Mouse (Mus musculus) liver, embryonic 12.5 days (tissue): Measurements from ENCODE around the gene Mcpt1. TPM values are rescaled to one million over a fixed set of nuclear protein-coding genes. Genes with fewer than 3 reads are reported as not detected.
"Not testable (repeated sequence)": the region's sequence is repeated elsewhere in the genome, so short reads cannot be mapped to it uniquely, and the experiment has no call there.

Experiments
- ATAC-seq: fragments of 200-750 bp; cut with Nextera tagmentation; 2 replicates; pipeline ENCODE4 v1.8.0; 2017; ENCODE audit warnings: moderate number of reproducible peaks, mild to moderate bottlenecking, moderate library complexity
- H3K27ac ChIP-seq: fragments of 300-500 bp; sonication (generic); 2 replicates; pipeline ENCODE4 v1.5.1; 2016; ENCODE audit warnings: mild to moderate bottlenecking
- H3K27me3 ChIP-seq: fragments of 300-500 bp; sonication (generic); replicated peaks from 2 replicates; pipeline ENCODE4 v1.6.1; 2016; ENCODE audit warnings: mild to moderate bottlenecking, moderate library complexity
- H3K36me3 ChIP-seq: fragments of 300-500 bp; sonication (generic); 2 replicates; pipeline ENCODE4 v1.6.1; 2016; ENCODE audit warnings: mild to moderate bottlenecking, moderate library complexity
- H3K4me1 ChIP-seq: fragments of 300-500 bp; sonication (generic); 2 replicates; pipeline ENCODE4 v1.6.1; 2016
- H3K4me2 ChIP-seq: fragments of 300-500 bp; sonication (generic); 2 replicates; pipeline ENCODE4 v1.6.1; 2016; ENCODE audit warnings: mild to moderate bottlenecking, moderate library complexity
- H3K4me3 ChIP-seq: fragments of 300-500 bp; sonication (generic); 2 replicates; pipeline ENCODE4 v1.5.1; 2016; ENCODE audit warnings: mild to moderate bottlenecking, moderate library complexity
- H3K9ac ChIP-seq: fragments of 300-500 bp; sonication (generic); 2 replicates; pipeline ENCODE4 v1.6.1; 2016; ENCODE audit warnings: mild to moderate bottlenecking, moderate library complexity
- H3K9me3 ChIP-seq: fragments of 300-500 bp; sonication (generic); replicated peaks from 2 replicates; pipeline ENCODE4 v1.6.1; 2016; ENCODE audit warnings: mild to moderate bottlenecking, moderate library complexity
- WGBS: fragments of 180-500 bp; shearing (Covaris S2); methylation state at CpG from one replicate; pipeline ENCODE4 v1.1.7; 2016; ENCODE audit not compliant: insufficient replicate concordance; 5-methylcytosine and 5-hydroxymethylcytosine counted together
- polyA plus RNA-seq: library from polyadenylated mRNA; unstranded; fragments of >200 nt; fragmentation: Nextera tagmentation; extraction: Ambion mirVana; gene quantifications from 2 replicates; pipeline ENCODE4 v1.2.1, GENCODE M21; 2016

The Mcpt1 gene
- not detected in 2 replicates for polyA plus RNA-seq

- H3K9ac ChIP-seq, H3K4me2 ChIP-seq, H3K4me3 ChIP-seq, H3K36me3 ChIP-seq, H3K27ac ChIP-seq, H3K27me3 ChIP-seq, ATAC-seq, H3K9me3 ChIP-seq: not testable (repeated sequence)
- peaks cover 22% of the 10 kb centered on the region for H3K4me1 ChIP-seq
- WGBS, result 38% methylated on average over 3 of the region's 3 CpGs
Measured at GRCm38 (mm10) chr14:56017671-56018070, at the start of gene Mcpt1. Gene Mcpt1, plus strand, starts transcription at chr14:56017971.

GRCm38 (mm10) chr14:55987464-55987863 lies 30.3 kb upstream of the Mcpt1 start:
- H3K9me3 ChIP-seq, H3K4me3 ChIP-seq, H3K27me3 ChIP-seq, H3K9ac ChIP-seq, H3K4me2 ChIP-seq, H3K4me1 ChIP-seq, H3K27ac ChIP-seq, H3K36me3 ChIP-seq: not testable (repeated sequence)
- ATAC-seq, result peak; percentile 80
- 33% methylated on average over 2 of the region's 3 CpGs for WGBS

GRCm38 (mm10) chr14:56013147-56013546 lies 4.6 kb upstream of the Mcpt1 start:
- no peaks in the 10 kb centered on the region for H3K9me3 ChIP-seq
- no peaks in the 10 kb centered on the region for H3K36me3 ChIP-seq
- H3K27me3 ChIP-seq, result 0 out of 2 replicates have a peak, but pooled peaks cover 5% of the 10 kb centered on the region
- no peak overlapping the region for H3K27ac ChIP-seq
- no peaks in the 10 kb centered on the region for H3K4me1 ChIP-seq
- no peak for ATAC-seq
- H3K4me3 ChIP-seq, result no peak overlapping the region
- no peak overlapping the region for H3K9ac ChIP-seq
- WGBS, result 59% methylated on average over 3 of the region's 3 CpGs
- no peak overlapping the region for H3K4me2 ChIP-seq

GRCm38 (mm10) chr14:56013924-56014323 lies 3.8 kb upstream of the Mcpt1 start:
- Histone ChIP-seq H3K4me2 (no peak overlapping the region), H3K9me3 (no peaks in the 10 kb centered on the region), H3K36me3 (no peaks in the 10 kb centered on the region), H3K27ac (no peak overlapping the region), H3K4me3 (no peak overlapping the region), H3K9ac (no peak overlapping the region), H3K27me3 (0 out of 2 replicates have a peak, but pooled peaks cover 5% of the 10 kb centered on the region), H3K4me1 (no peaks in the 10 kb centered on the region)
- ATAC-seq, result no peak
- 65% methylated on average over 2 of the region's 2 CpGs for WGBS

GRCm38 (mm10) chr14:56019446-56019845 lies 1.7 kb downstream of the Mcpt1 start:
- Histone ChIP-seq H3K4me3 (no peak overlapping the region), H3K27ac (no peak overlapping the region), H3K27me3 (peaks cover 5% of the 10 kb centered on the region; the same call in 1 of the 2 replicates), H3K4me1 (peaks cover 22% of the 10 kb centered on the region), H3K9ac (no peak overlapping the region), H3K9me3 (no peaks in the 10 kb centered on the region), H3K36me3 (no peaks in the 10 kb centered on the region), H3K4me2 (no peak overlapping the region)
- no peak for ATAC-seq
- 46% methylated on average over 1 of the region's 1 CpGs for WGBS

GRCm38 (mm10) chr14:56021305-56021704 lies 3.5 kb downstream of the Mcpt1 start:
- H3K36me3 ChIP-seq, H3K27me3 ChIP-seq, H3K9ac ChIP-seq, H3K4me3 ChIP-seq, H3K9me3 ChIP-seq: not testable (repeated sequence)
- peak overlapping the region; percentile 70 for H3K27ac ChIP-seq
- ATAC-seq, result peak; percentile 98
- 24% methylated on average over 4 of the region's 4 CpGs for WGBS
- peak overlapping the region; percentile 38 for H3K4me2 ChIP-seq
- peaks cover 22% of the 10 kb centered on the region for H3K4me1 ChIP-seq

GRCm38 (mm10) chr14:56030395-56030794 lies 12.6 kb downstream of the Mcpt1 start, which contains the start of gene Mcpt9:
Gene Mcpt9, minus strand, starts transcription at chr14:56030495.
- not testable (repeated sequence) for H3K9ac ChIP-seq, ATAC-seq, H3K4me1 ChIP-seq, H3K4me3 ChIP-seq, H3K27ac ChIP-seq, H3K9me3 ChIP-seq, H3K36me3 ChIP-seq, H3K4me2 ChIP-seq, H3K27me3 ChIP-seq
- 55% methylated on average over 3 of the region's 3 CpGs for WGBS

- Histone ChIP-seq H3K36me3 (no peaks in the 10 kb centered on the region), H3K9ac (no peak overlapping the region), H3K4me2 (no peak overlapping the region), H3K9me3 (no peaks in the 10 kb centered on the region), H3K27ac (no peak overlapping the region), H3K4me1 (no peaks in the 10 kb centered on the region), H3K27me3 (no peaks in the 10 kb centered on the region), H3K4me3 (no peak overlapping the region)
- 64% methylated on average over 2 of the region's 2 CpGs for WGBS
- ATAC-seq, result no peak
Measured at GRCm38 (mm10) chr14:56034433-56034832, 16.7 kb downstream of the Mcpt1 start.

- not testable (repeated sequence) for H3K27ac ChIP-seq, H3K4me3 ChIP-seq, H3K27me3 ChIP-seq, H3K4me1 ChIP-seq, H3K4me2 ChIP-seq, H3K9ac ChIP-seq, H3K9me3 ChIP-seq, H3K36me3 ChIP-seq
- 10% methylated on average over 1 of the region's 1 CpGs for WGBS
- ATAC-seq, result peak; percentile 54; the same call in 1 of the 2 replicates
Measured at GRCm38 (mm10) chr14:56041792-56042191, 24.0 kb downstream of the Mcpt1 start, which contains the start of gene Mcpt2. Gene Mcpt2, plus strand, starts transcription at chr14:56042041.

- 55% methylated on average over 3 of the region's 3 CpGs for WGBS
- Histone ChIP-seq H3K27me3 (0 out of 2 replicates have a peak, but pooled peaks cover 3% of the 10 kb centered on the region), H3K4me3 (no peak overlapping the region), H3K9me3 (no peaks in the 10 kb centered on the region), H3K9ac (no peak overlapping the region), H3K4me2 (no peak overlapping the region), H3K36me3 (no peaks in the 10 kb centered on the region), H3K27ac (no peak overlapping the region), H3K4me1 (0 out of 2 replicates have a peak, but pooled peaks cover 4% of the 10 kb centered on the region)
- no peak for ATAC-seq
Measured at GRCm38 (mm10) chr14:56055408-56055807, 37.6 kb downstream of the Mcpt1 start.

GRCm38 (mm10) chr14:56057722-56058121 lies 40.0 kb downstream of the Mcpt1 start:
- 0 out of 2 replicates have a peak, but pooled peaks cover 4% of the 10 kb centered on the region for H3K4me1 ChIP-seq
- no peak overlapping the region for H3K27ac ChIP-seq
- ATAC-seq, result no peak
- H3K36me3 ChIP-seq, result no peaks in the 10 kb centered on the region
- no peak overlapping the region for H3K4me3 ChIP-seq
- H3K4me2 ChIP-seq, result no peak overlapping the region
- 44% methylated on average over 4 of the region's 4 CpGs for WGBS
- no peak overlapping the region for H3K9ac ChIP-seq
- peaks cover 3% of the 10 kb centered on the region; the same call in 1 of the 2 replicates for H3K27me3 ChIP-seq
- H3K9me3 ChIP-seq, result no peaks in the 10 kb centered on the region

- 53% methylated on average over 3 of the region's 3 CpGs for WGBS
- ATAC-seq, result not testable (repeated sequence)
Measured at GRCm38 (mm10) chr14:56062213-56062612, 44.4 kb downstream of the Mcpt1 start, which contains the start of gene Mcpt4. Gene Mcpt4, minus strand, starts transcription at chr14:56062313.

More at GRCm38 (mm10) chr14:56062213-56062612, 44.4 kb downstream of the Mcpt1 start, which contains the start of gene Mcpt4:
- H3K4me2 ChIP-seq, H3K9me3 ChIP-seq, H3K27me3 ChIP-seq, H3K4me3 ChIP-seq, H3K9ac ChIP-seq, H3K27ac ChIP-seq, H3K36me3 ChIP-seq, H3K4me1 ChIP-seq: not testable (repeated sequence)
